Comparison of ENCODE assay signal across 14 mouse cellular contexts in the genomic region with DNA sequence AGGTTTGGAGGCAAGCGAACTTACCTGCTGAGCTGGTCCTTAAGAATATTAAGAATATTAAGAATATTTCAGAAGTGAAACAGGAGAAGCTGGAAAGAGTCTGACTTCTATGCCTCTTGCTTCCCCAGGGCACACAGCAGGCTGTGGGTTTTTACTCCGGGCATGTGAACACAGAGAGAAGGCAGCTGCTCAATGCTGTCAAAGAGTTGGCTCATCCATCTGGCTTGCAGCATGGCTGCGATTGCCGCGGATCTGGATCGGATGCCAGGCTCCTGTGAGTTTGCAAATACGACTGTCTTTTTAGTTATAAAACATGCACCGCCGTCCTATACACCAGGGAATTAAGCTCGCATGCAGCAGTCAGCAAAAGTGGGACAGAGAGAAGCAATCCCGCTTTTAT. TPM values are rescaled to one million over a fixed set of nuclear protein-coding genes. Genes with fewer than 3 reads are reported as not detected.
A peak's percentile ranks its signal among the peaks of the same experiment; 100 is the strongest.
DNase-seq lines count a peak whose midpoint lies in the region; ATAC-seq and TF ChIP-seq lines count a peak whose summit lies in the region.
"Had no signal": no experiment of that assay in that cellular context is flagged by ENCODE, and none has a peak within 500 bp of the region (broad histone marks: within the 10 kb centered on the region; RNA-seq: fewer than 3 reads in every experiment).

No protein-coding gene starts in this region.

- H3K9me3 ChIP-seq in limb, embryonic 14.5 days (ENCODE audit: control insufficient read depth, low read length): no peaks in the 10 kb centered on the region
- no peaks in the 10 kb centered on the region for H3K9me3 ChIP-seq in limb, embryonic 10.5 days (replicated peaks)
- H3K9me3 ChIP-seq: embryonic facial prominence, embryonic 13.5 days; heart, embryonic 10.5 days had no signal

- H3K27me3 ChIP-seq in limb, embryonic 14.5 days (ENCODE audit: control insufficient read depth, insufficient read depth, low read length): no peaks in the 10 kb centered on the region
- H3K27me3 ChIP-seq in limb, embryonic 10.5 days (ENCODE audit: low read depth, poor library complexity, severe bottlenecking): no peaks in the 10 kb centered on the region
- H3K27me3 ChIP-seq: embryonic facial prominence, embryonic 13.5 days had no signal

- no peak for ATAC-seq in limb, embryonic 14.5 days (ENCODE audit: low FRiP score, low read depth)
- ATAC-seq: intestine, postnatal 0 days had no signal

- no peak overlapping the region for H3K9ac ChIP-seq in limb, embryonic 14.5 days (ENCODE audit: low read depth, low read length, severe bottlenecking)
- H3K9ac ChIP-seq: embryonic facial prominence, embryonic 13.5 days had no signal

- TF ChIP-seq POLR2A in limb, embryonic 14.5 days (IDR thresholded peaks at IDR 0.05; ENCODE audit: borderline replicate concordance, extremely low read depth, insufficient read depth, insufficient read length): no peak

- peak; percentile 47 for DNase-seq in limb, embryonic 14.5 days (ENCODE audit: low spot score)
- DNase-seq in limb, embryonic 10.5 days (ENCODE audit: low spot score): no peak
- DNase-seq in gastrocnemius, postnatal 14 days: peak; percentile 70
- peak; percentile 31 to 72 for DNase-seq in left cerebral cortex, postnatal 25 days (ENCODE audit: low spot score in 2 of 2)
- DNase-seq in right cerebral cortex, postnatal 4 days: peak; percentile 70
- no peak for DNase-seq in heart, adult 9 months (ENCODE audit: low spot score in 2 of 2)
- no peak for DNase-seq in thymus, postnatal 4 days
- DNase-seq: thymus, postnatal 14 days had no signal

- intact Hi-C loops in gastrocnemius, postnatal 14 days (cut with DNase I; ENCODE audit: low total_unique reads): no loop called here
- intact Hi-C loops in left cerebral cortex, postnatal 25 days (cut with DNase I): no loop called here

- no peak overlapping the region for H3K4me3 ChIP-seq in limb, embryonic 14.5 days (replicated peaks; ENCODE audit: low read length)
- no peak overlapping the region for H3K4me3 ChIP-seq in limb, embryonic 10.5 days
- H3K4me3 ChIP-seq: embryonic facial prominence, embryonic 13.5 days; heart, embryonic 10.5 days had no signal

- no peak overlapping the region for H3K27ac ChIP-seq in limb, embryonic 14.5 days (replicated peaks; ENCODE audit: low read depth, low read length)
- no peak overlapping the region for H3K27ac ChIP-seq in limb, embryonic 10.5 days
- H3K27ac ChIP-seq: embryonic facial prominence, embryonic 13.5 days; heart, embryonic 10.5 days had no signal

- H3K36me3 ChIP-seq in limb, embryonic 14.5 days (ENCODE audit: control insufficient read depth, insufficient read depth, low read length): no peaks in the 10 kb centered on the region
- H3K36me3 ChIP-seq in limb, embryonic 10.5 days: no peaks in the 10 kb centered on the region
- H3K36me3 ChIP-seq: embryonic facial prominence, embryonic 13.5 days; G1E; heart, embryonic 10.5 days had no signal

- no peak overlapping the region for H3K4me2 ChIP-seq in limb, embryonic 14.5 days (replicated peaks; ENCODE audit: low read depth, low read length, severe bottlenecking)
- H3K4me2 ChIP-seq: embryonic facial prominence, embryonic 13.5 days had no signal

- 81% methylated on average over 11 of the region's 11 CpGs for WGBS in limb, embryonic 14.5 days
- WGBS in limb, embryonic 10.5 days: 92% methylated on average over 11 of the region's 11 CpGs

- peaks cover 22% of the 10 kb centered on the region for H3K4me1 ChIP-seq in limb, embryonic 14.5 days (ENCODE audit: control insufficient read depth, insufficient read depth, low read length)
- peaks cover 14% of the 10 kb centered on the region; the same call in 1 of the 2 replicates for H3K4me1 ChIP-seq in limb, embryonic 10.5 days
- H3K4me1 ChIP-seq: heart, embryonic 10.5 days had no signal

RNA-seq across cellular contexts. Expression of a gene that starts 31.1 kb away (rescaled TPM):
- not detected in 2 replicates for polyA plus RNA-seq in limb, embryonic 14.5 days (2012; rRNA removed)
- not detected in 2 replicates for polyA plus RNA-seq in limb, embryonic 14.5 days (2014; fragmentation: Nextera tagmentation; extraction: Ambion mirVana)
- not detected in 2 replicates for polyA plus RNA-seq in limb, embryonic 10.5 days (2016; fragmentation: Nextera tagmentation; extraction: Ambion mirVana)
- not detected for total RNA-seq in gastrocnemius, postnatal 14 days (2021)
- total RNA-seq in left cerebral cortex, postnatal 25 days (2021): not detected
- total RNA-seq: G1E; neutrophil, adult 5-6 weeks had no signal
- polyA plus RNA-seq: embryonic facial prominence, embryonic 13.5 days; G1E; heart, embryonic 10.5 days; intestine, postnatal 0 days; liver, embryonic 16.5 days had no signal

Comparison
In these comparisons a context has a peak if more than half of its experiments do, and no peak if none do; other contexts are left out.
1. DNase-seq: peak in limb, embryonic 14.5 days (single experiment), gastrocnemius, postnatal 14 days (single experiment), left cerebral cortex, postnatal 25 days (2 of 2) and right cerebral cortex, postnatal 4 days (single experiment); none in limb, embryonic 10.5 days (single experiment), heart, adult 9 months (0 of 2) and thymus, postnatal 4 days (single experiment).